Mouse (Mus musculus) cortical plate, adult 2 months (tissue): ENCODE measurements around the gene Zzef1. TPM values are rescaled to one million over a fixed set of nuclear protein-coding genes. Genes with fewer than 3 reads are reported as not detected.

ENCODE experiments used
- H3K27ac ChIP-seq: fragments of 200-500 bp; 2 replicates; pipeline ENCODE4 v1.5.1; 2012; ENCODE audit warnings: low read length, control low read depth, inconsistent platforms; ENCODE audit not compliant: insufficient read depth
- H3K4me1 ChIP-seq: fragments of 200-500 bp; 2 replicates; pipeline ENCODE4 v1.6.1; 2011; ENCODE audit warnings: low read length; ENCODE audit not compliant: control insufficient read depth, insufficient read depth
- H3K4me3 ChIP-seq: fragments of 200-500 bp; 2 replicates; pipeline ENCODE4 v1.5.1; 2011; ENCODE audit warnings: mild to moderate bottlenecking, low read length, control low read depth; ENCODE audit not compliant: insufficient read depth
- CTCF ChIP-seq: fragments of 200-500 bp; IDR thresholded peaks from 2 replicates; pipeline ENCODE4 v1.5.1; 2011; ENCODE audit warnings: mild to moderate bottlenecking, control low read depth, low read length; ENCODE audit not compliant: insufficient read depth; ENCODE audit errors: extremely low read depth
- POLR2A ChIP-seq: fragments of 200-500 bp; IDR thresholded peaks from 2 replicates; pipeline ENCODE4 v1.6.1; 2011; ENCODE audit warnings: mild to moderate bottlenecking, low read length, control low read depth; ENCODE audit not compliant: insufficient read depth; ENCODE audit errors: extremely low read depth
- polyA plus RNA-seq: library from polyadenylated mRNA; depleted of rRNA; stranded (reverse); fragments of >200 nt; gene quantifications from 2 replicates; pipeline ENCODE4 v1.2.3, GENCODE M21; 2012

Gene Zzef1
- polyA plus RNA-seq, 1 experiment: 28.1 TPM

- Histone ChIP-seq H3K4me1 (peaks cover 8% of the 10 kb centered on the region; the same call in 1 of the 2 replicates), H3K27ac (no peak overlapping the region), H3K4me3 (no peak overlapping the region)
- TF ChIP-seq POLR2A (no peak), CTCF (no peak)
Observed at GRCm38 (mm10) chr11:72856764-72857163, 60.7 kb downstream of the Zzef1 start.

GRCm38 (mm10) chr11:72861236-72861635 lies 65.2 kb downstream of the Zzef1 start:
- TF ChIP-seq CTCF: no peak
- TF ChIP-seq POLR2A: no peak
- Histone ChIP-seq H3K4me3 (no peak overlapping the region), H3K4me1 (peaks cover 5% of the 10 kb centered on the region; the same call in 1 of the 2 replicates), H3K27ac (no peak overlapping the region)

DNA sequence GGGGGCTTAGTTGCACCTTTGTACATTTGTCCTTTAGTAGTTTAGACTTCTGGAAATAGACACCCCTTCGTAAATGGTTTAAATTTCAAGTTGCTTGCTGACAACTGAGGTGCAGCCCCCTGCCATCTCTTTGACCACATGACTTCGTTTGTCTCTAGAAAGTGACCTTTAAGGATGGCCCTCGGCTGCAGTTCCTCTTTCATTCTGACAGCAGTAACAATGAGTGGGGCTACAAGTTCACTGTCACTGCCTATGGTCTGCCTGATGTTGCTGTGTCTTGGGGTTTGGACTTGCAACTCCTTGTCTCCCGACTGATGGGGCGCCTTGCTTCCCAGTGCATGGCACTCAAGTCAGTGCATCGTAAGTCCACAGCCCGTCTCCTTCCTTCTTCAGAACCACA lies 70.4 kb downstream of the Zzef1 start:
- no peak for TF ChIP-seq POLR2A
- no peak for TF ChIP-seq CTCF
- H3K4me1 ChIP-seq: peaks cover 2% of the 10 kb centered on the region; the same call in 1 of the 2 replicates
- H3K4me3 ChIP-seq: no peak overlapping the region
- H3K27ac ChIP-seq: no peak overlapping the region

GRCm38 (mm10) chr11:72872061-72872460 lies 76.0 kb downstream of the Zzef1 start:
- H3K4me1 ChIP-seq: no peaks in the 10 kb centered on the region
- no peak overlapping the region for H3K4me3 ChIP-seq
- TF ChIP-seq CTCF (no peak), POLR2A (no peak)
- no peak overlapping the region for H3K27ac ChIP-seq

DNA sequence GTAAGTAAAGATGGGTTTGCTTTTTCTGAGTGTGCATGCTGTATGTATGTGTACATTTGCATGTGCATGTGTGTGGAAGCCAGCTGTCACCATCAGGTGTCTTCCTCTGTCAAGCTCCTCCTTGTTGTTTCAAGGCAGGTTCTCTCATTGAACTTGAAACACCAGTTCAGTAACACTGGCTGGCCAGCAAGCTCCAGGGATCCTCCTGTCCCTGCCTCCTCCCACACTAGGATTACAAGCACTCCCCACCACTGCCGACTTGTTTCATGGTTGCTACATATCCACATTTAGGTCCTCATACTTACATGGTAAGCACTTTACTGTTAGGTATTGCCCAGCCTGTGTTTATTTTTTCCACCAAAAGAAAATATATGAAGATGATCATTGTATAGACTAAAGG lies 96.6 kb downstream of the Zzef1 start:
- TF ChIP-seq CTCF (no peak), POLR2A (no peak)
- no peak overlapping the region for H3K27ac ChIP-seq
- no peak overlapping the region for H3K4me3 ChIP-seq
- H3K4me1 ChIP-seq: no peaks in the 10 kb centered on the region

- H3K4me1 ChIP-seq: no peaks in the 10 kb centered on the region
- TF ChIP-seq CTCF (no peak), POLR2A (no peak)
Observed at GRCm38 (mm10) chr11:72908391-72908790, 112.4 kb downstream of the Zzef1 start.

GRCm38 (mm10) chr11:72917299-72917996 lies 121.4 kb downstream of the Zzef1 start:
- H3K27ac ChIP-seq: no peak overlapping the region
- H3K4me1 ChIP-seq: peaks cover 2% of the 10 kb centered on the region
- no peak for TF ChIP-seq POLR2A
- no peak for TF ChIP-seq CTCF
- H3K4me3 ChIP-seq: no peak overlapping the region

More at GRCm38 (mm10) chr11:72908391-72908790, 112.4 kb downstream of the Zzef1 start:
- H3K4me3 ChIP-seq: no peak overlapping the region
- no peak overlapping the region for H3K27ac ChIP-seq

DNA sequence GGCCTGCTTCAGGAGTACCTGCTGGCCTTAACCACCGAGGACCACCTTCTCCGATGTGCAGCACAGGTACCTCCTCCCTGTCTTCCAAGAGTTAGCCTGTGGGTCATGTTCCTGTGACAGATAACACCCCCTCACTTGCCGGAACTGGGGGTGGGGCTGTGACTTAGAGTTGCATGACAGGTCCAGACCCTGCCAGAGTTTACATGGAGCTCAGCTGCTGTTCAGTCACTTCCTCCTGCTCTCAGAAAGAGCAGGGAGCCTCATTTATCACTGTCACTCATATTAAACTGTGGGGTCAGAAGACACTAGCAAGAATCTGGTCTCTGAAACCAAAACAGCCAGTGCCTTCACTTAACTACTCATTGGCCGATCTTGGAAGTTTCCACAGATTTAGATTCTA lies 127.1 kb downstream of the Zzef1 start:
- Histone ChIP-seq H3K27ac (no peak overlapping the region), H3K4me3 (no peak overlapping the region), H3K4me1 (peaks cover 2% of the 10 kb centered on the region)
- no peak for TF ChIP-seq POLR2A
- TF ChIP-seq CTCF: no peak

DNA sequence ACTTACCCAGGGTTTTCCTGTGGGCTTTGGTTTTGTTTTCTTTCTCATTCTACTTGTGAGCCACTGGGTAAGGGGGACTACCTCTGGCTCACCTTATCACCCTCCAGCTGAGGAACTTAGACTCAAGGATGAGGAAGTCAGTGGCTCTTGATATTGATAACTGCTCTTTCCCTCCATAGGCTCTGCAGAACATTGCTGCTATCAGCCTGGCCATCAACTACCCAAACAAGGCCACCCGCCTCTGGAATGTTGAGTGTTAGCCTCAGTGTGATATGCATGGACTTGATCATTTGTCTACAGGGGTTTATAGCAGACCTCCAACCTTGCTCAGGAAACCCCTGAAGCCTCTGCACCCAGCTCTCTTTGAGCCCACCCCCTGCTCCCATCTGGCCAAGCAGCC lies 128.4 kb downstream of the Zzef1 start:
- no peak overlapping the region for H3K4me3 ChIP-seq
- peaks cover 3% of the 10 kb centered on the region for H3K4me1 ChIP-seq
- TF ChIP-seq CTCF: no peak
- TF ChIP-seq POLR2A: no peak
- no peak overlapping the region for H3K27ac ChIP-seq

DNA sequence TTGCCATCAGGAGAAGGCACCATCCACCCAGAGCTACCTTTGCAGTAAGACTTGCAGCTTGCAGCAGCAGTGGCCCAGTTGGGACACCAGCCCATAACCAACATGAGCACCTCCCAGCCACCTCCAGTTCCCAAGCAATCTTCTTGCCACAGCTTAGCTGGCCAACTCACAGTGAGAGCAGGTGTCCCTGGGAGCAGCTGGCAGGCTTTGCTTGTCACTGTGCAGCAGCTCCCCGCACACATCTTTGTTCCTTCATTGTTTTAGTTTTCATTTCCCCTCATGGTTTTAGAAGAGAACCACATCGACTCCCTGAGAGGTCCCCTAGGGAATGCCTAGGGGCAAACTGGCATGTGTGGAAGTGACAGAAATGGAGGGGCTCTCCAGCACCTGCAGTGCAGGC lies 129.0 kb downstream of the Zzef1 start:
- TF ChIP-seq POLR2A: no peak
- TF ChIP-seq CTCF: no peak
- Histone ChIP-seq H3K27ac (no peak overlapping the region), H3K4me1 (peaks cover 1% of the 10 kb centered on the region; the same call in 1 of the 2 replicates), H3K4me3 (no peak overlapping the region)
